Comparison of ENCODE assay signal across 11 mouse cellular contexts in genomic region chr5:124934558-124934957, GRCm38 (mm10).
DNase-seq lines count a peak whose midpoint lies in the region.
"Had no signal": no experiment of that assay in that cellular context is flagged by ENCODE, and none has a peak within 500 bp of the region (broad histone marks: within the 10 kb centered on the region; RNA-seq: fewer than 3 reads in every experiment).

No protein-coding gene starts in this region.

- DNase-seq in layer of hippocampus, adult 11-12 months (ENCODE audit: low spot score): peak; percentile 45
- DNase-seq in layer of hippocampus, postnatal 10 days (ENCODE audit: low spot score in 2 of 2): no peak
- DNase-seq in right cerebral cortex, adult 18-20 months: peak; percentile 71
- DNase-seq in right cerebral cortex, postnatal 4 days: no peak
- peak; percentile 31 to 52 for DNase-seq in left cerebral cortex, postnatal 36 days (ENCODE audit: low spot score in 2 of 2)
- no peak for DNase-seq in kidney, postnatal 10 days
- DNase-seq in cerebellum, adult 18-20 months: no peak
- DNase-seq: adrenal gland, adult 8-10 months; kidney, adult 8-10 months; lung, adult 18-20 months; thymus, postnatal 14 days had no signal

- intact Hi-C loops in left cerebral cortex, postnatal 36 days (cut with DNase I): loop anchor here (5.0 kb wide), 1 partner anchor 88 kb away; no protein-coding TSS in a partner anchor

Comparison
In these comparisons a context has a peak if more than half of its experiments do, and no peak if none do; other contexts are left out.
1. DNase-seq: peak in layer of hippocampus, adult 11-12 months (single experiment), right cerebral cortex, adult 18-20 months (single experiment) and left cerebral cortex, postnatal 36 days (2 of 2); none in layer of hippocampus, postnatal 10 days (0 of 2), right cerebral cortex, postnatal 4 days (single experiment), kidney, postnatal 10 days (single experiment) and cerebellum, adult 18-20 months (0 of 2).